In the genomic region with DNA sequence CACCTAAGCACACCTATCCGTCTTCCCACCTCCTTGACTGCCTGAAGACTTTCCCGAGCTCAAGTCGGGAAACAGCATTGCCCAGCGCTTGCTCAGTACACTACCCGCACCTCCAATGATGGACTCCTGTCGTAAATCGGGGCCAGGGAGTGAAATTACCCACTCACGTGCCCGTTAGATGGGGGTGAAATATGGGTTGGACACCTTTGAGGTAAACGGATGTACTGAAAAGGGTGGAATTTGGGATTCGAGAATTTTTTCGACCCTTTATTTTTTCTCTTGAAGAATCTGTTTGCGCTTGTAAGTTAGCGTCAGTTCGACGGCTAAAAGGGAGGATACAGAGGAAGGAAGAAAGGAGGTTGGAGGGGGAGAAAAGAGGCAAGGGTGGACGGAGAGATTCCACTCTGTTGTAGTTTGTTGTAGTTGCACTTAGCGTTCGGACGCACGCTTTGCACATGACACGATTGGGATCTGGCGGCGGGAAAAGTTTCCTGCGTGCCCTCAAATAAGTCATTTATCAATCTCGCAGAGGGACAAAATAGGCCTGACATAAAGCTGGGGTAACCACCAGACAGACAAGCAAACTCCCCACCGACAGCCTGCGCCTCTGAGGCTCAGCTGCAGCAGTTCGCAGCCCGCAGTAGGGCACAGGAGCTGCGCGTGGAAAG, we compare ENCODE assay signal across 9 mouse cellular contexts. TPM values are rescaled to one million over a fixed set of nuclear protein-coding genes. Genes with fewer than 3 reads are reported as not detected.
DNase-seq lines count a peak whose midpoint lies in the region; ATAC-seq and TF ChIP-seq lines count a peak whose summit lies in the region.
"Had no signal": no experiment of that assay in that cellular context is flagged by ENCODE, and none has a peak within 500 bp of the region (broad histone marks: within the 10 kb centered on the region; RNA-seq: fewer than 3 reads in every experiment).

No protein-coding gene starts in this region.

- no peak overlapping the region for H3K9ac ChIP-seq in kidney, embryonic 16.5 days (replicated peaks; ENCODE audit: low read length)
- 0 out of 2 replicates have a peak overlapping the region, but pooled peaks have one; percentile 25 for H3K9ac ChIP-seq in forebrain, embryonic 12.5 days
- 0 out of 2 replicates have a peak overlapping the region, but pooled peaks have one; percentile 27 for H3K9ac ChIP-seq in limb, embryonic 12.5 days (replicated peaks)

- peak overlapping the region; percentile 34; the same call in 1 of the 2 replicates for H3K4me2 ChIP-seq in kidney, embryonic 16.5 days (replicated peaks; ENCODE audit: low read depth, low read length)
- peak overlapping the region; percentile 90 for H3K4me2 ChIP-seq in forebrain, embryonic 12.5 days
- peak overlapping the region; percentile 50 for H3K4me2 ChIP-seq in limb, embryonic 12.5 days

- no peak for ATAC-seq in kidney, embryonic 16.5 days (ENCODE audit: low FRiP score, low TSS enrichment)
- no peak for ATAC-seq in forebrain, embryonic 12.5 days (ENCODE audit: low FRiP score)
- ATAC-seq in limb, embryonic 12.5 days (ENCODE audit: insufficient number of reproducible peaks, insufficient read depth, low FRiP score, low TSS enrichment, low read depth): no peak
- no peak for ATAC-seq in cerebellum, adult (ENCODE audit: insufficient number of reproducible peaks, low FRiP score, low TSS enrichment)
- ATAC-seq: Patski had no signal

- no peak overlapping the region for H3K27ac ChIP-seq in kidney, embryonic 16.5 days (ENCODE audit: low read length)
- H3K27ac ChIP-seq in forebrain, embryonic 12.5 days: no peak overlapping the region
- H3K27ac ChIP-seq in limb, embryonic 12.5 days: no peak overlapping the region
- no peak overlapping the region for H3K27ac ChIP-seq in small intestine, adult 2 months (ENCODE audit: insufficient read depth, low read depth, low read length)

- H3K4me3 ChIP-seq in kidney, embryonic 16.5 days (ENCODE audit: low read length): peak overlapping the region; percentile 20; the same call in 1 of the 2 replicates
- H3K4me3 ChIP-seq in forebrain, embryonic 12.5 days (replicated peaks): peak overlapping the region; percentile 27
- peak overlapping the region; percentile 26 for H3K4me3 ChIP-seq in limb, embryonic 12.5 days (replicated peaks)
- H3K4me3 ChIP-seq in small intestine, adult 2 months (ENCODE audit: low read depth, low read length): 0 out of 2 replicates have a peak overlapping the region, but pooled peaks have one; percentile 9

- H3K27me3 ChIP-seq in kidney, embryonic 16.5 days (ENCODE audit: insufficient read depth, low read length): peaks cover 79% of the 10 kb centered on the region
- H3K27me3 ChIP-seq in forebrain, embryonic 12.5 days: peaks cover 66% of the 10 kb centered on the region
- H3K27me3 ChIP-seq in limb, embryonic 12.5 days: peaks cover 97% of the 10 kb centered on the region
- peaks cover 63% of the 10 kb centered on the region for H3K27me3 ChIP-seq in small intestine, adult 2 months (ENCODE audit: control insufficient read depth, insufficient read depth, low read length)

- 3% methylated on average over 32 of the region's 32 CpGs for WGBS in kidney, embryonic 16.5 days
- under 1% methylated on average over 32 of the region's 32 CpGs for WGBS in forebrain, embryonic 12.5 days
- whole genome bisulfite sequencing in limb, embryonic 12.5 days: under 1% methylated on average over 32 of the region's 32 CpGs
- WGBS in small intestine, adult 2 months: 5% methylated on average over 32 of the region's 32 CpGs

- DNase-seq in kidney, adult 18-20 months: no peak
- no peak for DNase-seq in adrenal gland, postnatal 10 days
- no peak for DNase-seq in frontal cortex, adult 2 months (ENCODE audit: extremely low spot score in 1 of 2, low spot score in 1 of 2)

- peaks cover 44% of the 10 kb centered on the region for H3K4me1 ChIP-seq in kidney, embryonic 16.5 days (ENCODE audit: insufficient read depth, low read length)
- H3K4me1 ChIP-seq in forebrain, embryonic 12.5 days: peaks cover 65% of the 10 kb centered on the region
- H3K4me1 ChIP-seq in limb, embryonic 12.5 days (replicated peaks): peaks cover 66% of the 10 kb centered on the region
- peaks cover 10% of the 10 kb centered on the region; the same call in 1 of the 2 replicates for H3K4me1 ChIP-seq in small intestine, adult 2 months (ENCODE audit: control insufficient read depth, insufficient read depth, insufficient read length, low read length)

- TF ChIP-seq CTCF in small intestine, adult 2 months (IDR thresholded peaks at IDR 0.05; ENCODE audit: extremely low read depth, insufficient read length, insufficient replicate concordance, low read depth, low read length): no peak

- no peak for TF ChIP-seq POLR2A in small intestine, adult 2 months (IDR thresholded peaks at IDR 0.05; ENCODE audit: low read depth, low read length)

- H3K9me3 ChIP-seq in kidney, embryonic 16.5 days (ENCODE audit: low read length): no peaks in the 10 kb centered on the region
- H3K9me3 ChIP-seq in forebrain, embryonic 12.5 days: no peaks in the 10 kb centered on the region
- no peaks in the 10 kb centered on the region for H3K9me3 ChIP-seq in limb, embryonic 12.5 days

- no peaks in the 10 kb centered on the region for H3K36me3 ChIP-seq in kidney, embryonic 16.5 days (ENCODE audit: insufficient read depth, low read length)
- no peaks in the 10 kb centered on the region for H3K36me3 ChIP-seq in forebrain, embryonic 12.5 days (replicated peaks)
- H3K36me3 ChIP-seq in limb, embryonic 12.5 days: no peaks in the 10 kb centered on the region
- H3K36me3 ChIP-seq in small intestine, adult 2 months (ENCODE audit: control insufficient read depth, insufficient read depth, low read length): no peaks in the 10 kb centered on the region

RNA-seq across cellular contexts. Expression of gene Prox1, which starts 1.9 kb away (rescaled TPM):
- polyA plus RNA-seq in kidney, embryonic 16.5 days (2015; fragmentation: Nextera tagmentation; extraction: Ambion mirVana): 0.89 and 1.3 TPM in 2 replicates
- polyA plus RNA-seq in forebrain, embryonic 12.5 days (2016; fragmentation: Nextera tagmentation; extraction: Ambion mirVana): 13.4 and 16.3 TPM in 2 replicates
- 2.7 and 4.7 TPM in 2 replicates for polyA plus RNA-seq in limb, embryonic 12.5 days (2016; fragmentation: Nextera tagmentation; extraction: Ambion mirVana)
- 0.41 and 1.7 TPM in 2 replicates for polyA plus RNA-seq in small intestine, adult 2 months (2012; rRNA removed)
- 10 to 100 TPM; 25.6 to 31.7 TPM for total RNA-seq in adrenal gland, postnatal 10 days (2021)
- 2.8 and 2.9 TPM in 2 replicates for polyA plus RNA-seq in frontal cortex, adult 2 months (2012; rRNA removed)

Comparison
In these comparisons a context has a peak if more than half of its experiments do, and no peak if none do; other contexts are left out.
1. H3K4me2 ChIP-seq: peak in every context shown above with its lines; median percentile 90 in forebrain, embryonic 12.5 days; 50 in limb, embryonic 12.5 days; 34 in kidney, embryonic 16.5 days.